Mouse (Mus musculus) embryonic facial prominence, embryonic 14.5 days (tissue): ENCODE data around the gene Gucy2c. TPM values are rescaled to one million over a fixed set of nuclear protein-coding genes. Genes with fewer than 3 reads are reported as not detected.

Experiments used
- ATAC-seq: fragments of 200-750 bp; cut with Nextera tagmentation; 2 replicates; pipeline ENCODE4 v1.8.0; 2017; ENCODE audit warnings: low read depth, moderate number of reproducible peaks, moderate TSS enrichment
- DNase-seq: peaks from one replicate; pipeline ENCODE4 v3.0.0-alpha.2; 2015; ENCODE audit warnings: low spot score
- H3K27ac ChIP-seq: fragments of 300-500 bp; sonication (generic); replicated peaks from 2 replicates; pipeline ENCODE4 v1.5.1; 2014; ENCODE audit warnings: low read depth, mild to moderate bottlenecking, low read length, moderate library complexity
- H3K27me3 ChIP-seq: fragments of 300-500 bp; sonication (generic); replicated peaks from 2 replicates; pipeline ENCODE4 v1.6.1; 2014; ENCODE audit warnings: low read length; ENCODE audit not compliant: control insufficient read depth, insufficient read depth
- H3K36me3 ChIP-seq: fragments of 300-500 bp; sonication (generic); 2 replicates; pipeline ENCODE4 v1.6.1; 2014; ENCODE audit warnings: low read length, mixed read lengths; ENCODE audit not compliant: control insufficient read depth, insufficient read depth
- H3K4me1 ChIP-seq: fragments of 300-500 bp; sonication (generic); 2 replicates; pipeline ENCODE4 v1.6.1; 2014; ENCODE audit warnings: antibody characterized with exemption, low read length; ENCODE audit not compliant: control insufficient read depth, insufficient read depth
- H3K4me2 ChIP-seq: fragments of 300-500 bp; sonication (generic); 2 replicates; pipeline ENCODE4 v1.6.1; 2014; ENCODE audit warnings: low read depth, mild to moderate bottlenecking, low read length, moderate library complexity, mixed read lengths
- H3K4me3 ChIP-seq: fragments of 300-500 bp; sonication (generic); 2 replicates; pipeline ENCODE4 v1.5.1; 2014; ENCODE audit warnings: low read depth, mild to moderate bottlenecking, low read length
- H3K9ac ChIP-seq: fragments of 300-500 bp; sonication (generic); 2 replicates; pipeline ENCODE4 v1.6.1; 2014; ENCODE audit warnings: low read depth, mild to moderate bottlenecking, low read length, moderate library complexity, mixed read lengths
- H3K9me3 ChIP-seq: fragments of 300-500 bp; sonication (generic); 2 replicates; pipeline ENCODE4 v1.6.1; 2016; ENCODE audit warnings: low read length; ENCODE audit not compliant: control insufficient read depth
- WGBS: fragments of 180-500 bp; shearing (Covaris S2); extraction: QIAGEN DNeasy Blood & Tissue Kit; methylation state at CpG from one replicate; pipeline ENCODE4 v1.1.7; 2014; 5-methylcytosine and 5-hydroxymethylcytosine counted together
- polyA plus RNA-seq: library from polyadenylated mRNA; unstranded; fragments of >200 nt; fragmentation: Nextera tagmentation; extraction: Ambion mirVana; gene quantifications from 2 replicates; pipeline ENCODE4 v1.2.1, GENCODE M21; 2014

Gene Gucy2c
- polyA plus RNA-seq, 1 experiment from 2014 or later, result 0.15 TPM

DNA sequence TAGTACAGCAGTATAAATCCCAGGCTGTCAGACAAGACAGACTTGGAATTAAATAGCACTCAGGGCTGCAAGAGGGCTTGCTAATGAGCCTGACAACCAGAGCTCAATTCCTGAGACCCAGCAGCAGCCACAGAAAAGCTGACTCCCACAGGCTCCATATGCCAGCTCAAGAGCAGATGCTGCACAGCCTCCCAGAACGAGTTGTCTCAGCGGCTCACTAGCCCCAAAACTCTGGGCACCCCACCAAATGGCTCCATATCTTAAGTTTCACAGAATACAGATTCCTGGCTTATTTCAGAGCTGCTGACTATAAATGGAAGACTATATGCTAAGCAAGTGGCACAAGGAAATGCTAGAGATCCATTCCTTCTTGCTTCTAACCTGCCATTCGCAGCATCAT lies 36.0 kb upstream of the Gucy2c start:
- H3K9me3 ChIP-seq, result no peaks in the 10 kb centered on the region
- H3K4me1 ChIP-seq, result no peaks in the 10 kb centered on the region
- H3K27me3 ChIP-seq, result no peaks in the 10 kb centered on the region
- DNase-seq (no peak), ATAC-seq (no peak)
- no peak overlapping the region for H3K27ac ChIP-seq
- peaks cover 96% of the 10 kb centered on the region for H3K36me3 ChIP-seq
- no peak overlapping the region for H3K4me2 ChIP-seq
- no peak overlapping the region for H3K9ac ChIP-seq
- H3K4me3 ChIP-seq, result no peak overlapping the region
- WGBS, result over 99% methylated on average over 3 of the region's 3 CpGs

DNA sequence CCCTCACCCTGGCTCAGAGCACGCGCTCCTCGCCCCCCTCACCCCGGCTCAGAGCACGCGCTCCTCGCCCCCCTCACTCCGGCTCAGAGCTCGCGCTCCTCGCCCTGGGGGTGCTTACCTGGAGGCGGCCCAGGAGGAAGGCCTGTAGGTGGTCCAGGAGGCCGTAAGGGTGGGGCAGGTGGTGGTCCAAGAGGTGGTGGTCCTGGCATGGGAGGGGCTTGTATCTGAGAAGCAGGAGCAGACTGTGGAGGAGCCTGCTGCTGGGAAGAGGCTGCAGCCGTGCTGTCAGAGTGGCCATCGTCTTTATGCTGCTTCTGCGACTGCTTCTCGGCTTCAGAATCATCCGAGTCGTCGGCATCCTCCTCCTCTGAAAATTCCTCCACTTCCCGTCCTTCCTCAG lies 35.3 kb upstream of the Gucy2c start:
- 92% methylated on average over 21 of the region's 21 CpGs for WGBS
- ATAC-seq (no peak), DNase-seq (no peak)
- no peak overlapping the region for H3K4me2 ChIP-seq
- peaks cover 96% of the 10 kb centered on the region for H3K36me3 ChIP-seq
- no peak overlapping the region for H3K9ac ChIP-seq
- no peak overlapping the region for H3K4me3 ChIP-seq
- no peaks in the 10 kb centered on the region for H3K27me3 ChIP-seq
- H3K9me3 ChIP-seq, result no peaks in the 10 kb centered on the region
- H3K4me1 ChIP-seq, result no peaks in the 10 kb centered on the region
- H3K27ac ChIP-seq, result no peak overlapping the region

DNA sequence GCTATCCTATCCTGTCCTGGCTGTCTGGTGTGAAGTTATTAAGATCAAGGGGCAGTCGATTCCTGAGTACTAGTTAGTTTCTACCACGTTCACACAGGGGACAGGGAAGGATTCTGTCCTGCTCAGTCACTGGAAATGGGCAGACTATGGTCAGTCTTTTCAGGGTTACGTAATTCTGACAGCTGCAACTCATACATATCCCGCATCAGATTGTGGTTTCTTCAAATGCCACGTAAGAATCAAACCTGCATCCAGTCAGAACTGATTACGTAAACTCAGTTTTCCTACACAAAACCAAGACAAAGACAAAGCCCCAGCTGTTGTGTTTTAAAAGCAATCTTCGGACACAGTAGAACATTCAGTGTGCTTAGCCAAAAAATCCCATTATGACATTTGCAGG lies 33.8 kb upstream of the Gucy2c start:
- ATAC-seq, result no peak; the same call in 1 of the 2 replicates
- Histone ChIP-seq H3K27ac (no peak overlapping the region), H3K36me3 (peaks cover 81% of the 10 kb centered on the region), H3K27me3 (no peaks in the 10 kb centered on the region), H3K4me3 (no peak overlapping the region), H3K4me2 (no peak overlapping the region), H3K9ac (no peak overlapping the region), H3K9me3 (no peaks in the 10 kb centered on the region), H3K4me1 (no peaks in the 10 kb centered on the region)
- 93% methylated on average over 7 of the region's 7 CpGs for WGBS
- DNase-seq, result no peak

- no peak overlapping the region for H3K4me3 ChIP-seq
- WGBS, result 48% methylated on average over 4 of the region's 4 CpGs
- DNase-seq (no peak), ATAC-seq (no peak)
- peaks cover 59% of the 10 kb centered on the region for H3K36me3 ChIP-seq
- no peaks in the 10 kb centered on the region for H3K9me3 ChIP-seq
- H3K9ac ChIP-seq, result no peak overlapping the region
- H3K27ac ChIP-seq, result no peak overlapping the region
- H3K27me3 ChIP-seq, result no peaks in the 10 kb centered on the region
- no peak overlapping the region for H3K4me2 ChIP-seq
- peaks cover 12% of the 10 kb centered on the region; the same call in 1 of the 2 replicates for H3K4me1 ChIP-seq
Measured at GRCm38 (mm10) chr6:136813117-136813516, 31.6 kb upstream of the Gucy2c start.

DNA sequence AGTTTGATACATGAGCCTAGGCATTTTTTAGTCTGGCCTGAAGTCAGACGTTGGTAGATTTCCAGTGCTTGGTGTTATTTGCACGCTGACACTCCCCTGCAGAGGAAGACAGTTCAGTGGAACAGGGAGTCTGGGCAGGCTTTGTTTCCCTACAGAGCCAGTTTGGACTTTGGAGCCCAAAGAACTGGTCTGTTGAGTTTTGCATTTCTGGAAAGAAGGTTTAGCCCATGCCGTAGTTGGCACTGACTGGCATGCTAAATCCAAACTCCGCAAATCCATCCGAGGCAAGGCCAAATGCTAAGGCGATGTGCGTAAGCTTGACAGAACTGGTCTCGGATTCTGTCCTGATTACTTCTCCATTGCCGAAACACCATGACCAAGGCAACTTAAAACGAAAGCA lies 29.6 kb upstream of the Gucy2c start:
- no peak for ATAC-seq
- Histone ChIP-seq H3K4me3 (no peak overlapping the region), H3K36me3 (peaks cover 40% of the 10 kb centered on the region), H3K4me1 (peaks cover 12% of the 10 kb centered on the region; the same call in 1 of the 2 replicates), H3K27me3 (no peaks in the 10 kb centered on the region), H3K4me2 (no peak overlapping the region), H3K9me3 (no peaks in the 10 kb centered on the region), H3K27ac (no peak overlapping the region), H3K9ac (no peak overlapping the region)
- 85% methylated on average over 10 of the region's 10 CpGs for WGBS
- DNase-seq, result no peak

GRCm38 (mm10) chr6:136809673-136810072 lies 28.1 kb upstream of the Gucy2c start:
- Histone ChIP-seq H3K9me3 (no peaks in the 10 kb centered on the region), H3K4me1 (peaks cover 16% of the 10 kb centered on the region), H3K36me3 (peaks cover 27% of the 10 kb centered on the region), H3K27ac (no peak overlapping the region), H3K27me3 (no peaks in the 10 kb centered on the region), H3K4me2 (peak overlapping the region; percentile 95), H3K9ac (peak overlapping the region; percentile 73; the same call in 1 of the 2 replicates), H3K4me3 (peak overlapping the region; percentile 78)
- DNase-seq, result no peak
- no peak for ATAC-seq
- 62% methylated on average over 13 of the region's 13 CpGs for WGBS

- Histone ChIP-seq H3K36me3 (peaks cover 21% of the 10 kb centered on the region), H3K27ac (no peak overlapping the region), H3K27me3 (no peaks in the 10 kb centered on the region), H3K4me1 (peaks cover 16% of the 10 kb centered on the region), H3K9ac (peak overlapping the region; percentile 73), H3K4me2 (peak overlapping the region; percentile 95), H3K9me3 (no peaks in the 10 kb centered on the region), H3K4me3 (peak overlapping the region; percentile 78)
- 28% methylated on average over 14 of the region's 14 CpGs for WGBS
- no peak for ATAC-seq
- peak; percentile 72 for DNase-seq
Measured at GRCm38 (mm10) chr6:136809077-136809476, 27.5 kb upstream of the Gucy2c start.

DNA sequence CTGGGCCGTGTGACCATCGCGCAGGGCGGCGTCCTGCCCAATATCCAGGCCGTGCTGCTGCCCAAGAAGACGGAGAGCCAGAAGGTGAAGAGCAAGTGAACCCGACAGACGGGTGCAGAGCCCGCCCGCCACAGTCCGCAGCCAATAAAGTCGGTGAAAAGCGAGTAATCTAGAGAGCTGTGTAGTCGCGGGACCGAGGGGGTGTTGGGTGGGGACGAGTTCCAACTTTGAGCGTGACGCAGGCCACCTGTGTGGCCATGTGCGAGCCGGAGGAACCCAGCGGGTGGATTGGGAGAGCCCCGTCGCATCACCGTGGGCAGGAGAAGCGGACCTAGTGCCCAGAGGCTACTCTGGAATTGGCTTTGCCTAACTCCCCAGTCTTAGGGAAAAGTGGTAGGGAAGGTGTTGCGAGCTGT lies 27.1 kb upstream of the Gucy2c start:
- WGBS, result under 1% methylated on average over 26 of the region's 28 CpGs
- 0 out of 2 replicates have a peak overlapping the region, but pooled peaks have one; percentile 12 for H3K27ac ChIP-seq

GRCm38 (mm10) chr6:136808014-136808417 lies 26.5 kb upstream of the Gucy2c start, which contains the start of gene H2afj:
Gene H2afj (plus strand): TSS chr6:136808244.
- H3K9ac ChIP-seq, result peak within 1 kb of the TSS; percentile 73
- no peaks in the 10 kb centered on the region for H3K9me3 ChIP-seq
- H3K36me3 ChIP-seq, result peaks cover 12% of the 10 kb centered on the region
- DNase-seq (peak; percentile 97), ATAC-seq (peak; percentile 87)
- H3K4me2 ChIP-seq, result peak within 1 kb of the TSS; percentile 95
- 0% methylated on average over 12 of the region's 34 CpGs for WGBS
- peak within 1 kb of the TSS; percentile 74 for H3K27ac ChIP-seq
- no peaks in the 10 kb centered on the region for H3K27me3 ChIP-seq
- peak within 1 kb of the TSS; percentile 78 for H3K4me3 ChIP-seq
- H3K4me1 ChIP-seq, result peaks cover 23% of the 10 kb centered on the region

More for the DNA sequence above, 27.1 kb upstream of the Gucy2c start:
- H3K4me3 ChIP-seq, result peak overlapping the region; percentile 78
- H3K4me1 ChIP-seq, result peaks cover 17% of the 10 kb centered on the region
- peak overlapping the region; percentile 95 for H3K4me2 ChIP-seq
- DNase-seq (no peak), ATAC-seq (0 out of 2 replicates have a peak, but pooled peaks have one; percentile 6)
- H3K9me3 ChIP-seq, result no peaks in the 10 kb centered on the region
- no peaks in the 10 kb centered on the region for H3K27me3 ChIP-seq
- peaks cover 17% of the 10 kb centered on the region for H3K36me3 ChIP-seq
- peak overlapping the region; percentile 73 for H3K9ac ChIP-seq
